Mouse (Mus musculus) liver, postnatal 0 days (tissue): Measurements from ENCODE around the gene Pskh1.

Experiments used
- CTCF ChIP-seq: sonication (generic); IDR thresholded peaks from 2 replicates; pipeline ENCODE4 v1.5.1; 2016; ENCODE audit warnings: antibody characterized with exemption, low read depth
- EP300 ChIP-seq: IDR thresholded peaks from 2 replicates; pipeline ENCODE4 v1.6.1; 2016; ENCODE audit warnings: antibody characterized with exemption, low read depth, mild to moderate bottlenecking

DNA sequence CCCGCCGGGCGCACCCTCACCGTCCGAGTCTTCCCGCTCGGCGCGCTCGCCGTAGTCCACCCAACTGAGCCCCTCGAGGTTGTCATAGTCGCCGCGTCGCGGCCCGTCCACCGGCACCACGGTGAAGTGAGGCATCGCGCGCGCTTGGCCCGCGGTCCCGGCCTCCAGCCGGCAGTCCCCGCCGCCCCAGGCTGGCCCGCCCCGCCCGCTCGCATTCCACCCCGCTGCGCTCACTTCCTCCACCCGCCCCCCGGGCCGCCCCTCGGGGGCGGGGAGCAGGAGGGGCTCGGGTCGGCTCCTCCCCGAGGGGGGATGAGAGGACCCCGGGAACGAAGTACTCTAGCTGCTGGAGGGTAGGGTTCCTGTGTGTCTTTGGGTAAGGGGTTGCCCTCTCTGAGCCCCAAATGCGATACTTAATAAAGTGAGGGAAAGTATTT is 65.7 kb downstream of the Pskh1 start, which contains the start of gene Slc12a4:
- TF ChIP-seq EP300 (no peak), CTCF (no peak)
